Mouse (Mus musculus) erythroblast, embryonic 14.5 days (primary cell): ENCODE data around the gene Gm7544. TPM values are rescaled to one million over a fixed set of nuclear protein-coding genes. Genes with fewer than 3 reads are reported as not detected.
"Not testable (repeated sequence)": the region's sequence is repeated elsewhere in the genome, so short reads cannot be mapped to it uniquely, and the experiment has no call there.

Experiments used
- H3K27me3 ChIP-seq: 2 replicates; pipeline ENCODE4 v1.6.1; 2012; ENCODE audit warnings: inconsistent platforms; ENCODE audit not compliant: control insufficient read depth
- H3K36me3 ChIP-seq: 2 replicates; pipeline ENCODE4 v1.6.1; 2012; ENCODE audit warnings: mild to moderate bottlenecking, inconsistent platforms; ENCODE audit not compliant: control insufficient read depth
- H3K4me1 ChIP-seq: 2 replicates; pipeline ENCODE4 v1.6.1; 2012; ENCODE audit warnings: inconsistent platforms; ENCODE audit not compliant: control insufficient read depth
- H3K4me3 ChIP-seq: replicated peaks from 2 replicates; pipeline ENCODE3; 2012; ENCODE audit warnings: moderate library complexity, mild to moderate bottlenecking, inconsistent platforms
- H3K9me3 ChIP-seq: 2 replicates; pipeline ENCODE4 v1.6.1; 2012; ENCODE audit warnings: low read length, inconsistent platforms, mixed read lengths; ENCODE audit not compliant: control insufficient read depth
- GATA1 ChIP-seq: IDR thresholded peaks from 2 replicates; pipeline ENCODE4 v1.6.1; 2012; ENCODE audit warnings: low read length, inconsistent platforms, mixed read lengths
- TAL1 ChIP-seq: IDR thresholded peaks from 3 replicates; pipeline ENCODE4 v1.6.1; 2012; ENCODE audit warnings: low read length, inconsistent platforms, mixed read lengths
- polyA plus RNA-seq: library from polyadenylated mRNA; stranded (reverse); fragments of >175 nt; gene quantifications from 2 replicates; pipeline ENCODE4 v1.2.3, GENCODE M21; 2012

Gm7544 gene
- polyA plus RNA-seq, result not detected in 2 replicates

GRCm38 (mm10) chr1:82955913-82956312 is at the start of gene Gm7544:
Gene Gm7544, minus strand, starts transcription at chr1:82956013.
- H3K9me3 ChIP-seq, H3K4me1 ChIP-seq, H3K4me3 ChIP-seq, H3K27me3 ChIP-seq, H3K36me3 ChIP-seq: not testable (repeated sequence)

GRCm38 (mm10) chr1:83000306-83000705 is 44.5 kb upstream of the Gm7544 start, which contains the start of gene Gm47959:
Gene Gm47959, plus strand, starts transcription at chr1:83000548.
- H3K27me3 ChIP-seq, H3K9me3 ChIP-seq, H3K4me1 ChIP-seq, H3K4me3 ChIP-seq, H3K36me3 ChIP-seq: not testable (repeated sequence)

- no peaks in the 10 kb centered on the region for H3K36me3 ChIP-seq
- H3K27me3 ChIP-seq, result no peaks in the 10 kb centered on the region
- no peak for TF ChIP-seq TAL1
- TF ChIP-seq GATA1, result no peak
- H3K4me1 ChIP-seq, result no peaks in the 10 kb centered on the region
- no peaks in the 10 kb centered on the region for H3K9me3 ChIP-seq
- no peak overlapping the region for H3K4me3 ChIP-seq
These were observed 38.1 kb upstream of the Gm7544 start for GRCm38 (mm10) chr1:82993947-82994346.

- Histone ChIP-seq H3K9me3 (no peaks in the 10 kb centered on the region), H3K36me3 (no peaks in the 10 kb centered on the region), H3K27me3 (no peaks in the 10 kb centered on the region), H3K4me1 (no peaks in the 10 kb centered on the region), H3K4me3 (no peak overlapping the region)
- TF ChIP-seq TAL1, result no peak
- no peak for TF ChIP-seq GATA1
These were observed 36.3 kb upstream of the Gm7544 start for GRCm38 (mm10) chr1:82992093-82992492.

- Histone ChIP-seq H3K4me3 (no peak overlapping the region), H3K4me1 (no peaks in the 10 kb centered on the region), H3K36me3 (no peaks in the 10 kb centered on the region), H3K9me3 (no peaks in the 10 kb centered on the region), H3K27me3 (no peaks in the 10 kb centered on the region)
- TF ChIP-seq TAL1 (no peak), GATA1 (no peak)
These were observed 35.8 kb upstream of the Gm7544 start for GRCm38 (mm10) chr1:82991596-82991995.

- Histone ChIP-seq H3K4me3 (no peak overlapping the region), H3K9me3 (no peaks in the 10 kb centered on the region), H3K27me3 (no peaks in the 10 kb centered on the region), H3K4me1 (no peaks in the 10 kb centered on the region), H3K36me3 (no peaks in the 10 kb centered on the region)
- TF ChIP-seq GATA1 (no peak), TAL1 (no peak)
These were observed 35.2 kb upstream of the Gm7544 start for GRCm38 (mm10) chr1:82991062-82991461.

GRCm38 (mm10) chr1:82987530-82988198 is 31.9 kb upstream of the Gm7544 start:
- Histone ChIP-seq H3K27me3 (no peaks in the 10 kb centered on the region), H3K9me3 (peaks cover 4% of the 10 kb centered on the region), H3K4me1 (no peaks in the 10 kb centered on the region), H3K4me3 (no peak overlapping the region), H3K36me3 (no peaks in the 10 kb centered on the region)
- TF ChIP-seq GATA1 (no peak), TAL1 (no peak)

- no peak for TF ChIP-seq TAL1
- Histone ChIP-seq H3K4me1 (no peaks in the 10 kb centered on the region), H3K27me3 (no peaks in the 10 kb centered on the region), H3K9me3 (peaks cover 4% of the 10 kb centered on the region), H3K36me3 (no peaks in the 10 kb centered on the region), H3K4me3 (no peak overlapping the region)
These were observed 30.9 kb upstream of the Gm7544 start for GRCm38 (mm10) chr1:82986738-82987137.

GRCm38 (mm10) chr1:82977840-82978239 is 22.0 kb upstream of the Gm7544 start:
- H3K27me3 ChIP-seq, result no peaks in the 10 kb centered on the region
- TF ChIP-seq TAL1 (no peak), GATA1 (no peak)
- H3K4me1 ChIP-seq, result peaks cover 8% of the 10 kb centered on the region
- H3K36me3 ChIP-seq, result no peaks in the 10 kb centered on the region
- no peaks in the 10 kb centered on the region for H3K9me3 ChIP-seq
- no peak overlapping the region for H3K4me3 ChIP-seq

GRCm38 (mm10) chr1:82975750-82976149 is 19.9 kb upstream of the Gm7544 start:
- TF ChIP-seq TAL1, result no peak
- no peak for TF ChIP-seq GATA1
- no peaks in the 10 kb centered on the region for H3K9me3 ChIP-seq
- no peaks in the 10 kb centered on the region for H3K27me3 ChIP-seq
- H3K36me3 ChIP-seq, result no peaks in the 10 kb centered on the region
- peaks cover 8% of the 10 kb centered on the region for H3K4me1 ChIP-seq
- H3K4me3 ChIP-seq, result no peak overlapping the region
